Mouse (Mus musculus) stomach, postnatal 0 days (tissue): Measurements from ENCODE around the gene Twf2.

Source experiments
- CTCF ChIP-seq: IDR thresholded peaks from 2 replicates; pipeline ENCODE4 v1.5.1; 2016; ENCODE audit warnings: antibody characterized with exemption, low read depth, mild to moderate bottlenecking, moderate library complexity
- EP300 ChIP-seq: optimal IDR thresholded peaks from 2 replicates; pipeline ENCODE3; 2016; ENCODE audit warnings: antibody characterized with exemption

DNA sequence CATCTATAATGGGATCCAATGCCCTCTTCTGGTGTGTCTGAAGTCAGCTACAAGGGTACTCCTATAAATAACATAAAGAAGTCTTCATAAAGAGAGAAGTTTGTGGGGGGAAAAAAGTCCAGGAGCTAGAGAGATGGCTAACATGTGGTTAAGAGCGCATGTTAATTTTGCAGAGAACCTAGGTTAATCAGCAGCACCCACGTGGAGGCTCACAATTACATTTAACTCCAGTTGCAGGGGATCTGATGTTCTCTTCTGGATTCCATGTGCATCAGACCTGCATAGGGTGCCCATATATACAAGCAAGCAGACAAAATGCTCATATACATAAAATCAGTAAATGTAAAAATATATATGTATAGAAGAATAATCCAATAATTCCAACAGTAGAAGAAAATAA is 29.5 kb upstream of the Twf2 start:
- TF ChIP-seq CTCF: no peak
- no peak for TF ChIP-seq EP300
